Mouse (Mus musculus) CH12.LX (cell line): ENCODE results near the gene Pcsk7. TPM values are rescaled to one million over a fixed set of nuclear protein-coding genes. Genes with fewer than 3 reads are reported as not detected.

Experiments
- DNase-seq: peaks from one replicate; pipeline ENCODE4 v3.0.0-alpha.2; 2013; ENCODE audit errors: extremely low read depth
- H3K27ac ChIP-seq: 2 replicates; pipeline ENCODE4 v1.5.1; 2012; ENCODE audit warnings: low read depth, mild to moderate bottlenecking, control low read depth, moderate library complexity; ENCODE audit not compliant: insufficient read depth
- H3K27me3 ChIP-seq: replicated peaks from 2 replicates; pipeline ENCODE3; 2012; ENCODE audit warnings: inconsistent platforms
- H3K36me3 ChIP-seq, 2 experiments: replicated peaks in 1 of 2; 2 replicates each; pipeline versions ENCODE3 to v1.6.1; 2012; ENCODE audit warnings: inconsistent platforms in 1 of 2, low read length in 1 of 2, mild to moderate bottlenecking in 1 of 2, mixed read lengths in 1 of 2, moderate library complexity in 1 of 2; ENCODE audit not compliant: control insufficient read depth in 1 of 2, insufficient read depth in 1 of 2
- H3K4me1 ChIP-seq, 2 experiments: 2 replicates each; pipeline ENCODE4 v1.6.1; 2012; ENCODE audit warnings: inconsistent platforms in 1 of 2, moderate library complexity in 1 of 2; ENCODE audit not compliant: insufficient read depth in 2 of 2, control insufficient read depth in 1 of 2
- H3K4me2 ChIP-seq: 2 replicates; pipeline ENCODE4 v1.6.1; 2012; ENCODE audit warnings: low read depth, mild to moderate bottlenecking, control low read depth; ENCODE audit not compliant: poor library complexity, insufficient read depth, severe bottlenecking
- H3K4me3 ChIP-seq, 3 experiments: fragments of 150-350 bp in 1 of 3; sonication (generic) in 1 of 3; replicated peaks in 1 of 3; 2 replicates each; pipeline versions ENCODE3 to v1.5.1; 2011 to 2012; ENCODE audit warnings: low read depth in 2 of 3, low read length in 2 of 3, mild to moderate bottlenecking in 2 of 3, moderate library complexity in 2 of 3, control low read depth in 1 of 3, improper control_type of control experiment in 1 of 3, inconsistent platforms in 1 of 3, mixed read lengths in 1 of 3; ENCODE audit not compliant: poor library complexity in 1 of 3
- H3K79me2 ChIP-seq: replicated peaks from 2 replicates; pipeline ENCODE4 v1.6.1; 2012; ENCODE audit warnings: mild to moderate bottlenecking, moderate library complexity; ENCODE audit not compliant: control insufficient read depth, poor library complexity, insufficient read depth, severe bottlenecking; ENCODE audit errors: extremely low read depth
- H3K9ac ChIP-seq: 2 replicates; pipeline ENCODE4 v1.6.1; 2012; ENCODE audit warnings: low read depth, mild to moderate bottlenecking, control low read depth, moderate library complexity; ENCODE audit not compliant: insufficient read depth
- H3K9me3 ChIP-seq: replicated peaks from 2 replicates; pipeline ENCODE3; 2012; ENCODE audit warnings: low read length, inconsistent platforms, mixed read lengths
- BHLHE40 ChIP-seq: IDR thresholded peaks from 2 replicates; pipeline ENCODE4 v1.6.1; 2011; ENCODE audit warnings: mild to moderate bottlenecking, low read depth, low read length, improper control_type of control experiment
- CHD2 ChIP-seq: IDR thresholded peaks from 2 replicates; pipeline ENCODE4 v1.6.1; 2011; ENCODE audit warnings: low read length, improper control_type of control experiment
- CTCF ChIP-seq, 2 experiments: IDR thresholded peaks in 1 of 2; conservative IDR thresholded peaks in 1 of 2; 2 replicates each; pipeline ENCODE4 v1.5.1; 2011 to 2012; ENCODE audit warnings: low read depth in 2 of 2, low read length in 2 of 2, improper control_type of control experiment in 1 of 2, inconsistent platforms in 1 of 2, mild to moderate bottlenecking in 1 of 2, moderate library complexity in 1 of 2
- ELF1 ChIP-seq: IDR thresholded peaks from 2 replicates; pipeline ENCODE4 v1.6.1; 2014; ENCODE audit warnings: low read depth, mild to moderate bottlenecking, inconsistent platforms, low read length, improper control_type of control experiment
- EP300 ChIP-seq: IDR thresholded peaks from 2 replicates; pipeline ENCODE4 v1.6.1; 2011; ENCODE audit warnings: low read length, improper control_type of control experiment
- ETS1 ChIP-seq: conservative IDR thresholded peaks from 2 replicates; pipeline ENCODE4 v1.6.1; 2012; ENCODE audit warnings: low read depth, mild to moderate bottlenecking, inconsistent platforms, low read length, improper control_type of control experiment, moderate library complexity
- HCFC1 ChIP-seq: IDR thresholded peaks from 2 replicates; pipeline ENCODE4 v1.6.1; 2012; ENCODE audit warnings: low read depth, mild to moderate bottlenecking, inconsistent platforms, low read length, improper control_type of control experiment
- IRF4 ChIP-seq: IDR thresholded peaks from 2 replicates; pipeline ENCODE4 v1.6.1; 2014; ENCODE audit warnings: low read depth, mild to moderate bottlenecking, inconsistent platforms, low read length, improper control_type of control experiment
- JUN ChIP-seq: IDR thresholded peaks from 2 replicates; pipeline ENCODE4 v1.6.1; 2011; ENCODE audit warnings: low read depth, mild to moderate bottlenecking, low read length, improper control_type of control experiment, moderate library complexity; ENCODE audit not compliant: insufficient read depth
- JUND ChIP-seq: conservative IDR thresholded peaks from 2 replicates; pipeline ENCODE4 v1.6.1; 2011; ENCODE audit warnings: low read depth, low read length, improper control_type of control experiment
- MAFK ChIP-seq: IDR thresholded peaks from 2 replicates; pipeline ENCODE4 v1.6.1; 2011; ENCODE audit warnings: low read length, improper control_type of control experiment; ENCODE audit not compliant: insufficient replicate concordance
- MXI1 ChIP-seq: IDR thresholded peaks from 2 replicates; pipeline ENCODE4 v1.6.1; 2011; ENCODE audit warnings: mild to moderate bottlenecking, low read depth, low read length, improper control_type of control experiment
- MYC ChIP-seq: IDR thresholded peaks from 2 replicates; pipeline ENCODE4 v1.6.1; 2011; ENCODE audit warnings: low read depth, mild to moderate bottlenecking, improper control_type of control experiment, low read length
- NELFE ChIP-seq: IDR thresholded peaks from 2 replicates; pipeline ENCODE4 v1.6.1; 2011; ENCODE audit warnings: low read depth, low read length, improper control_type of control experiment
- NRF1 ChIP-seq: IDR thresholded peaks from 2 replicates; pipeline ENCODE4 v1.6.1; 2014; ENCODE audit warnings: low read depth, mild to moderate bottlenecking, inconsistent platforms, low read length, improper control_type of control experiment, moderate library complexity
- PAX5 ChIP-seq: IDR thresholded peaks from 2 replicates; pipeline ENCODE4 v1.6.1; 2012; ENCODE audit warnings: low read length, inconsistent platforms, mixed read lengths
- POLR2AphosphoS2 ChIP-seq: IDR thresholded peaks from 2 replicates; pipeline ENCODE4 v1.6.1; 2011; ENCODE audit warnings: low read depth, low read length, improper control_type of control experiment
- SIN3A ChIP-seq: IDR thresholded peaks from 2 replicates; pipeline ENCODE4 v1.6.1; 2012; ENCODE audit warnings: low read length, improper control_type of control experiment, inconsistent platforms
- SMC3 ChIP-seq: IDR thresholded peaks from 2 replicates; pipeline ENCODE4 v1.6.1; 2011; ENCODE audit warnings: low read depth, low read length, improper control_type of control experiment
- TBP ChIP-seq: conservative IDR thresholded peaks from 2 replicates; pipeline ENCODE4 v1.6.1; 2011; ENCODE audit warnings: low read depth, low read length, improper control_type of control experiment
- TCF12 ChIP-seq: IDR thresholded peaks from 2 replicates; pipeline ENCODE4 v1.6.1; 2014; ENCODE audit warnings: low read depth, mild to moderate bottlenecking, inconsistent platforms, low read length, improper control_type of control experiment
- USF2 ChIP-seq: conservative IDR thresholded peaks from 2 replicates; pipeline ENCODE4 v1.6.1; 2011; ENCODE audit warnings: low read depth, low read length, improper control_type of control experiment
- ZKSCAN1 ChIP-seq: IDR thresholded peaks from 2 replicates; pipeline ENCODE4 v1.6.1; 2012; ENCODE audit warnings: low read depth, inconsistent platforms, low read length, improper control_type of control experiment, borderline replicate concordance
- ZNF384 ChIP-seq: IDR thresholded peaks from 2 replicates; pipeline ENCODE4 v1.6.1; 2012; ENCODE audit warnings: low read depth, low read length, improper control_type of control experiment, inconsistent platforms
- dilution Hi-C: fragments of 300-500 bp; cut with MboI; formaldehyde crosslinking; loops from 2 replicates; pipeline ENCODE4 v1.14.3; 2020; ENCODE audit warnings: low sequenced_read_pairs; ENCODE audit not compliant: extremely low pct_unique_long_range_greater_than_20kb, extremely low pct_ligation_motif_present
- in situ Hi-C: fragments of 300-500 bp; cut with MboI; formaldehyde crosslinking; loops from 3 replicates; pipeline ENCODE4 v1.14.3; 2019; ENCODE audit warnings: low sequenced_read_pairs, low pct_ligation_motif_present, low pct_unique_long_range_greater_than_20kb, mixed read lengths
- polyA plus RNA-seq: library from polyadenylated mRNA; unstranded; fragments of >175 nt; gene quantifications from 2 replicates; pipeline ENCODE4 v1.2.1, GENCODE M21; 2012; ENCODE audit warnings: low read depth; ENCODE audit not compliant: insufficient read length
- total RNA-seq, 2 experiments: library from RNA; depleted of rRNA; stranded (reverse); fragments of 300-350 nt in 1 of 2; fragments of >200 nt in 1 of 2; gene quantifications; 2 replicates each; pipeline ENCODE4 v1.2.3; 2012 to 2014

The Pcsk7 gene
- total and polyA plus RNA-seq, 3 experiments = 16.5 to 18.5 (median 17.9) TPM

DNA sequence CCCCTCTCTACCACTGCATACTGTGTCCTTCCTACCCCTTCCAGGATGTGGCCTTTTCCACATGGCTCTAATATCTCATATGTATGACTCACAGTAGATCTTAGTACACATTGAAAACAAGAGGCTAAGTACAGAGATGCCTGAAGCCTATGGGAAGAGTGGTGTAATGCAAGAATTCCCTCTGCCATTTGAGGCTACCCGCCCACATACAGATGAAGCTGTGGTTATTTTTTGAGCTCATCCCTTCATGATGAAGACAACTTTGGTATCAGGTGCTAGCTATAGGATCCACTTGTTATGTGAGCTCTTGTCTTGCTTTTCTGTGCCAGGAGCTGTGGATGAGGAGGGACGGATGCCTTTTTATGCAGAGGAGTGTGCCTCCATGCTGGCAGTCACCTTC lies 9.4 kb downstream of the Pcsk7 start:
- Histone ChIP-seq H3K4me3 (no peak overlapping the region), H3K27ac (no peak overlapping the region), H3K79me2 (no peaks in the 10 kb centered on the region), H3K9me3 (no peaks in the 10 kb centered on the region), H3K4me1 (no peaks in the 10 kb centered on the region), H3K36me3 (peaks cover 70 to 98% of the 10 kb centered on the region in 2 experiments), H3K9ac (no peak overlapping the region), H3K4me2 (no peak overlapping the region), H3K27me3 (no peaks in the 10 kb centered on the region)
- in situ Hi-C loops (no loop called here), dilution Hi-C loops (no loop called here)
- no peak for DNase-seq
- TF ChIP-seq CTCF (conservative IDR thresholded peaks at IDR 0.05 in 1 of 2, IDR thresholded peaks at IDR 0.05 in 1 of 2; ENCODE audit: low read depth in 2 of 2, low read length in 2 of 2) = no peak
- TF ChIP-seq TBP = no peak
- TF ChIP-seq ETS1 = no peak
- no peak for TF ChIP-seq NELFE
- TF ChIP-seq JUND = no peak
- TF ChIP-seq BHLHE40 = no peak
- no peak for TF ChIP-seq CHD2
- TF ChIP-seq PAX5 = no peak
- no peak for TF ChIP-seq SMC3
- TF ChIP-seq USF2 = no peak
- no peak for TF ChIP-seq TCF12
- TF ChIP-seq SIN3A = no peak
- no peak for TF ChIP-seq MYC

DNA sequence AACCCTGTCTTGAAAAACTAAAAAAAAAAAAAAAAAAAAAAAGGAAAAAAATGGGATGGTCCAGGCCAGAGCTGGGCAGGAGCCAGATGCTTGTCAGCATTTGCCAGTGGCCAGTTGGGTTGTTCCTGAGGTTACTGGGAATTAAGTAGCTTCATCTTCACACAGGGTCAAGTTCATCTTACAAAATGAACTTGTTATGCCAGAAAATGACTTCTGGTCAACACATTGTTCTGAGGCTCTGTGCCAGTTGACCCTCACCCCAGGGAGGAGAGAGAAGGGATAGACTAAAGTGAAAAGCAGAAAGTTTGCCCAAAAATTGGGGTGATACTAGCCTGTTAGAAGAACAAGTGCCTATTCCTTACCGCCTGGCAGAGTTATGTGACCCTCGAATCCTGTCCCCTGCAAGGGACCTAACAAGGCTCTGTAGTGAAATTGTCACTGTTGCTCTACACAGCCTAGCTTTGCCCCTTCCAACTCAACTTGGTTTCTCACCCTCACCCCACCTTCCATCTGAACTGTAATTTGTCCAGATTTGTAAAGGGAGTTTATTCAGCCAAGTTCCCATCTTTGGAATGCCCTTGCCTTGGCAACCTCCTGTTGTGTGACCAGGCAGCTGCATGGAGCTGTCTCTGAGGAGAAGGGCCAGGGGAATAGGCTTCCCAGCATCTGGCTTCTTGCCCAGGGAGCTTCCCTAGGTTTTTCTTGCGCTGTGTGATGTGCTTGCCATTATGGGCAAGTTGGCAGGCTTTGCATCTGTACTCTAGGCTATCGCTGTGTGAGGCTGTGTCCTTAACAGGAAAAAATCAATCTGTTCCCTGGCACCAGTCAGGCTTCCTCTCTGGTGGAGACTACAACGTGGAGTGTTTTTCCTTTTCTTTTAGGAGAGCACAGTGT lies 11.0 kb downstream of the Pcsk7 start:
- DNase-seq = no peak
- no peaks in the 10 kb centered on the region for H3K9me3 ChIP-seq
- in situ Hi-C loops = no loop called here
- no peak overlapping the region for H3K4me3 ChIP-seq
- H3K79me2 ChIP-seq = no peaks in the 10 kb centered on the region
- TF ChIP-seq TBP (no peak), USF2 (no peak), NRF1 (no peak), PAX5 (no peak)
- H3K27ac ChIP-seq = no peak overlapping the region
- H3K4me1 ChIP-seq = no peaks in the 10 kb centered on the region
- no peak overlapping the region for H3K4me2 ChIP-seq
- H3K36me3 ChIP-seq = peaks cover 65 to 96% of the 10 kb centered on the region in 2 experiments
- H3K27me3 ChIP-seq = no peaks in the 10 kb centered on the region
- dilution Hi-C loops = no loop called here
- H3K9ac ChIP-seq = no peak overlapping the region

DNA sequence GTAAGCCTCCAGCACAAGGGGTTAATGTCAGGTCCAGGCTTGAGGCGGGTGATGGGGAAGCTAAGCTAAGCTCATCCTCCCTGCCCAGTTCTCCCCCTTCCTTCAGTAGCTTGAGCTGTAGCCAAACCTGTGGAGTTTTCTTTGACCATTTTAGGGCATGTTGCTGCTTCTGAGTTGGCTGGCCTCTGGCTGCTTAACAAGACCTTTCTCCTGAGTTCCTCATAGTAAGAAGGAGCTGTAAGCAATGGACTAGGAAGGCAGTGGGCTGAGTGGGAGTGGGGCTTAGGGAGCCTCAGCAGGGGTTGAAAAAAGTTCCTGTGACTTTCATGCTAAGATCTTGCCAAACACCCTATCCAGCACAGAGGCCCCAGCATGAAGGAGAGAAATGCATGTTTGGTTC lies 13.6 kb downstream of the Pcsk7 start:
- no peaks in the 10 kb centered on the region for H3K4me1 ChIP-seq
- no peaks in the 10 kb centered on the region for H3K9me3 ChIP-seq
- dilution Hi-C loops = no loop called here
- H3K79me2 ChIP-seq = no peaks in the 10 kb centered on the region
- TF ChIP-seq MYC (no peak), ELF1 (no peak), TBP (no peak), NELFE (no peak), EP300 (no peak), MXI1 (no peak), JUN (no peak), HCFC1 (no peak), POLR2AphosphoS2 (no peak), ZNF384 (no peak), MAFK (no peak), ZKSCAN1 (no peak), IRF4 (no peak)
- peaks cover 55 to 87% of the 10 kb centered on the region in 2 experiments for H3K36me3 ChIP-seq
- H3K27me3 ChIP-seq = no peaks in the 10 kb centered on the region
- no peak overlapping the region for H3K27ac ChIP-seq
- in situ Hi-C loops = no loop called here
- H3K4me2 ChIP-seq = no peak overlapping the region
- H3K4me3 ChIP-seq = no peak overlapping the region
- no peak overlapping the region for H3K9ac ChIP-seq
- no peak for DNase-seq
